Mouse (Mus musculus) heart, adult 11 months (tissue): ENCODE data around the gene Pcnx2.

Experiments
- DNase-seq: peaks from one replicate; pipeline ENCODE4 v3.0.0; 2022

Pcnx2 gene

GRCm38 (mm10) chr8:125897388-125897787 lies 729 bp downstream of the Pcnx2 start:
- no peak for DNase-seq

- DNase-seq: no peak
These were observed 8.2 kb downstream of the Pcnx2 start for GRCm38 (mm10) chr8:125889920-125890319.

GRCm38 (mm10) chr8:125887549-125887948 lies 10.6 kb downstream of the Pcnx2 start:
- DNase-seq: no peak

- no peak for DNase-seq
These were observed 17.7 kb downstream of the Pcnx2 start for GRCm38 (mm10) chr8:125880447-125880846.

GRCm38 (mm10) chr8:125873250-125873534 lies 24.9 kb downstream of the Pcnx2 start:
- DNase-seq: no peak

GRCm38 (mm10) chr8:125872501-125873249 lies 25.4 kb downstream of the Pcnx2 start:
- DNase-seq: no peak

- DNase-seq: peak; percentile 90
These were observed 27.2 kb downstream of the Pcnx2 start for GRCm38 (mm10) chr8:125870821-125871321.

GRCm38 (mm10) chr8:125870179-125870702 lies 27.9 kb downstream of the Pcnx2 start:
- DNase-seq: no peak

GRCm38 (mm10) chr8:125869739-125870138 lies 28.4 kb downstream of the Pcnx2 start:
- DNase-seq: no peak

- DNase-seq: no peak
These were observed 29.6 kb downstream of the Pcnx2 start for GRCm38 (mm10) chr8:125868552-125868951.

GRCm38 (mm10) chr8:125866125-125866524 lies 32.0 kb downstream of the Pcnx2 start:
- DNase-seq: no peak

- no peak for DNase-seq
These were observed 40.9 kb downstream of the Pcnx2 start for GRCm38 (mm10) chr8:125857251-125857650.

- no peak for DNase-seq
These were observed 42.0 kb downstream of the Pcnx2 start for GRCm38 (mm10) chr8:125856160-125856559.

- DNase-seq: no peak
These were observed 43.7 kb downstream of the Pcnx2 start for GRCm38 (mm10) chr8:125854379-125854778.

- no peak for DNase-seq
These were observed 44.8 kb downstream of the Pcnx2 start for GRCm38 (mm10) chr8:125853300-125853699.

GRCm38 (mm10) chr8:125849181-125849580 lies 48.9 kb downstream of the Pcnx2 start:
- no peak for DNase-seq

- DNase-seq: no peak
These were observed 50.3 kb downstream of the Pcnx2 start for GRCm38 (mm10) chr8:125847842-125848241.

GRCm38 (mm10) chr8:125845281-125845680 lies 52.8 kb downstream of the Pcnx2 start:
- DNase-seq: no peak

GRCm38 (mm10) chr8:125843122-125843836 lies 54.8 kb downstream of the Pcnx2 start:
- DNase-seq: no peak

- DNase-seq: no peak
These were observed 56.0 kb downstream of the Pcnx2 start for GRCm38 (mm10) chr8:125842158-125842557.

- DNase-seq: no peak
These were observed 73.4 kb downstream of the Pcnx2 start for GRCm38 (mm10) chr8:125824688-125825087.

- no peak for DNase-seq
These were observed 74.4 kb downstream of the Pcnx2 start for GRCm38 (mm10) chr8:125823719-125824118.

GRCm38 (mm10) chr8:125822065-125822464 lies 76.1 kb downstream of the Pcnx2 start:
- no peak for DNase-seq

- no peak for DNase-seq
These were observed 78.3 kb downstream of the Pcnx2 start for GRCm38 (mm10) chr8:125819797-125820196.
